Mouse (Mus musculus): ENCODE results near the gene Kdm2b.

DNA sequence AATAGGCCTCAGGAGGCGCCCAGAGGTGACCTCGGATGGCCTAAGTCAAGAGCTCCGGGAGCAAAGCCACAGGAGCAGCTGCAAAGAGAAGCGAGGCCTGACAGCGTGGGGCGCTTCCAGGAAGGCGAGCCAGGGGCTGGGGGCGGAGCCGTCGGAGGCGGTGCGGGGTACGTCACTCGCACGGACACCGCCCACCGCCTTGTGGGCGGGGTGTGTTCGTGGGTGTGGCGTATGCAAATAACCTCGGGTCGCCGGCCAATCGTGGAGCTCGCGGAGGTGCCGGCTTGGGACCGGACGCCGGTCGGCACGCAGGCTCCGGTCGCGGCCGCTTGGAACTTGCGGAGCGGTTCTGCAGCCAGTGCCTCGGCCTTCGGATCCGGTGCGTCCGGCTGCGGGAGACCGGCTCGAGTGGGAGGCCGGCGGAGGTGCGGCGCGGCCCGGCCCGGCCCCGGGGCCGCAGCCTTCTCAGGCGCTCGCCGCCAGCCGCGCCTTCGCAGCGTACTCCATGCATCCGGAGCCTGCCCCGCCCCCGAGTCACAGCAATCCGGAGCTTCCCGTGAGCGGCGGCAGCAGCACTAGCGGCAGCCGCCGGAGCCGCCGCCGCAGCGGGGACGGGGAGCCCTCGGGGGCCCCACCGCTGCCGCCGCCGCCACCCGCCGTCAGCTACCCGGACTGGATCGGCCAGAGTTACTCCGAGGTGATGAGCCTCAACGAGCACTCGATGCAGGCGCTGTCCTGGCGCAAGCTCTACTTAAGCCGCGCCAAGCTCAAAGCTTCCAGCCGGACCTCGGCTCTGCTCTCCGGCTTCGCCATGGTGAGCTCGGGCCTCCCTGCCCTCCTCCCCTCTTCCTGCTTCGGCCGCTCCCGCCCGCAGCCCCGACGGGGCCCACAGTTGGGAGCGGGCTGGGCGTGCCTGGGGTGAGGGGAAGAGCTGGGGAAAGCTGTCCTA, 25.4 kb upstream of the Kdm2b start, which contains the start of gene Orai1:
- TF ChIP-seq POLR2A (IDR thresholded peaks at IDR 0.05; ENCODE audit: control insufficient read depth, low read depth, low read length) (peak; percentile 67), CTCF (IDR thresholded peaks at IDR 0.05; ENCODE audit: control insufficient read depth, insufficient read depth, insufficient replicate concordance, low read depth, low read length) (no peak)
